Mouse (Mus musculus) brain, embryonic 14.5 days (tissue): Measurements from ENCODE around the gene Pbxip1.

ENCODE experiments used
- CTCF ChIP-seq: fragments of 200-500 bp; IDR thresholded peaks from 2 replicates; pipeline ENCODE4 v1.5.1; 2012; ENCODE audit warnings: inconsistent platforms, mild to moderate bottlenecking, moderate library complexity, borderline replicate concordance; ENCODE audit not compliant: insufficient read depth, insufficient read length; ENCODE audit errors: extremely low read depth
- POLR2A ChIP-seq: fragments of 200-500 bp; IDR thresholded peaks from 2 replicates; pipeline ENCODE4 v1.6.1; 2012; ENCODE audit warnings: mild to moderate bottlenecking, inconsistent platforms, borderline replicate concordance; ENCODE audit not compliant: poor library complexity, insufficient read depth, insufficient read length, severe bottlenecking; ENCODE audit errors: extremely low read depth

- TF ChIP-seq POLR2A (no peak), CTCF (no peak)
Measured at GRCm38 (mm10) chr3:89410864-89411263, 25.6 kb upstream of the Pbxip1 start.
